Mouse (Mus musculus) forebrain, embryonic 14.5 days (tissue): ENCODE results near the gene Zfp990. TPM values are rescaled to one million over a fixed set of nuclear protein-coding genes. Genes with fewer than 3 reads are reported as not detected.
"Not testable (repeated sequence)": the region's sequence is repeated elsewhere in the genome, so short reads cannot be mapped to it uniquely, and the experiment has no call there.

Experiments used
- ATAC-seq: fragments of 200-750 bp; cut with Nextera tagmentation; 2 replicates; pipeline ENCODE4 v1.8.0; 2017; ENCODE audit warnings: mild to moderate bottlenecking, moderate library complexity
- DNase-seq: peaks from one replicate; pipeline ENCODE4 v3.0.0-alpha.2; 2015; ENCODE audit warnings: low spot score
- H3K27ac ChIP-seq: fragments of 300-500 bp; sonication (generic); 2 replicates; pipeline ENCODE4 v1.5.1; 2014; ENCODE audit warnings: low read depth, mild to moderate bottlenecking, control low read depth, low read length, moderate library complexity
- H3K27me3 ChIP-seq: fragments of 300-500 bp; sonication (generic); replicated peaks from 2 replicates; pipeline ENCODE4 v1.6.1; 2014; ENCODE audit warnings: low read length, control low read depth, mixed read lengths; ENCODE audit not compliant: control insufficient read depth, insufficient read depth
- H3K36me3 ChIP-seq: fragments of 300-500 bp; sonication (generic); 2 replicates; pipeline ENCODE4 v1.6.1; 2014; ENCODE audit warnings: low read length, control low read depth; ENCODE audit not compliant: control insufficient read depth, insufficient read depth
- H3K4me1 ChIP-seq: fragments of 300-500 bp; sonication (generic); 2 replicates; pipeline ENCODE4 v1.6.1; 2014; ENCODE audit warnings: antibody characterized with exemption, low read length, control low read depth; ENCODE audit not compliant: control insufficient read depth, insufficient read depth
- H3K4me2 ChIP-seq: fragments of 300-500 bp; sonication (generic); 2 replicates; pipeline ENCODE4 v1.6.1; 2014; ENCODE audit warnings: mild to moderate bottlenecking, control low read depth, low read length
- H3K4me3 ChIP-seq: fragments of 300-500 bp; sonication (generic); 2 replicates; pipeline ENCODE4 v1.5.1; 2014; ENCODE audit warnings: low read depth, low read length, control low read depth
- H3K9ac ChIP-seq: fragments of 300-500 bp; sonication (generic); 2 replicates; pipeline ENCODE4 v1.6.1; 2014; ENCODE audit warnings: mild to moderate bottlenecking, low read length, control low read depth, moderate library complexity
- H3K9me3 ChIP-seq: fragments of 300-500 bp; sonication (generic); replicated peaks from 2 replicates; pipeline ENCODE4 v1.6.1; 2016; ENCODE audit warnings: low read length, control low read depth, mixed read lengths; ENCODE audit not compliant: control insufficient read depth
- WGBS: fragments of 180-500 bp; shearing (Covaris S2); extraction: QIAGEN DNeasy Blood & Tissue Kit; methylation state at CpG from one replicate; pipeline ENCODE4 v1.1.7; 2014; 5-methylcytosine and 5-hydroxymethylcytosine counted together
- polyA plus RNA-seq: library from polyadenylated mRNA; unstranded; fragments of >200 nt; fragmentation: Nextera tagmentation; extraction: Ambion mirVana; gene quantifications from 2 replicates; pipeline ENCODE4 v1.2.1, GENCODE M21; 2014

Gene Zfp990
- 0.05 TPM in 1 of 2 replicates, not detected in the other for polyA plus RNA-seq

DNA sequence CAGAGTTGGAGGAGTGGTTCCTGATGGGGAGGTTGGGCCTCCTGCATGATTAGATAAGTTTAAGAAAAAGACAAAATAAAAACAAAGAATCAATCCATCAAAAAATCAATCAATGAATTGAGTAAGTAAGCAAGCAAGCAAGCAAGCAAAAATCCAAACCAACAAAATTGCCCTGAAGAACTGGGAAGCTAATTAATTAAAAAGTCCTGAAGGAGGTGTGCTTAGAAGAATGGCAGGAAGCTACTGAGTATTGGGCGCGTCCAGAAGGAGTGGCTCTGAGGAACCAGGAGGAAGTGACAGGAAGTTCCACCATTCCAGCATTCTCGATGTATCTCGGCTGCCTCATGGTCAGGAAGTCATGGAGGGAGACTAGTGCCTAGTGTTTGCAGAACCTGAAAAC lies at the start of gene Zfp990:
TSS of gene Zfp990 (plus strand) at position 301 of the 400 bp plus-strand sequence.
- 100% methylated on average over 3 of the region's 4 CpGs for WGBS
- H3K36me3 ChIP-seq, H3K27me3 ChIP-seq, H3K4me2 ChIP-seq, ATAC-seq, DNase-seq, H3K9me3 ChIP-seq, H3K9ac ChIP-seq, H3K4me1 ChIP-seq, H3K27ac ChIP-seq, H3K4me3 ChIP-seq: not testable (repeated sequence)

DNA sequence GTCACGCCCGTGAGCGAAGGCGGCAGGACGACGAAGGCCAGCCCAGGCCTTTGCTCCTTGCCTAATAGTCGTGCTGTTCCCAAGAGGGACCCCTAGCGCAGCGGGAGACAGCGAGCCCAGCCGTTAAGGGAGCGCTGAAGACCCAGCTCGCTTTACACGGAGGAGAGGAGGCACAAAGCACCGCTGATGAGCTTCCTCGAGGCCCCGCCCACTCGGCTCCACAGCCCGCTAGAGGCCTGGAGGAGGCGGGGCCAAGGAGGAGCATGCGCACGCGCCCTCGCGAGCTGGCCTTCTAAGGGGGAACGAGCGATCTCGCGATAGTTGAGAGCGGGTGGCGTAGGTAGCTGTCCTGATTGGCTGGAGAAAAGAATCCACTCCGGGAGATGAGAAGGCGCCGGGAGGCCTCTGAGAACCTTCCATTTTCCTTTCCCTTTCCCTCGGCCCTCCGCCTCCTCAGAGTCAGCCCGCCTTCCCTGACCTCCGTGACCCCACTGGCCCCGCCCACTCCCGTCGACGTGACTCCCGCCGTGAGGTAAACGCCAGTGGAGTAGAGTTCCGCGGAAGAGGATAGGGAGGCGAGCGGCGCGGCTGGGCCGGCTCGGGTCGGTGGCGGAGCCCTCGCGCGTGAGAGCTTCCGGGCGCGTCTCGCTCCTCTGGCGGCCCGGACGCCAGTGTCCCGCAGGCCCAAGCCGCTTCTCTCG lies 46.9 kb upstream of the Zfp990 start:
- ATAC-seq: not testable (repeated sequence)

DNA sequence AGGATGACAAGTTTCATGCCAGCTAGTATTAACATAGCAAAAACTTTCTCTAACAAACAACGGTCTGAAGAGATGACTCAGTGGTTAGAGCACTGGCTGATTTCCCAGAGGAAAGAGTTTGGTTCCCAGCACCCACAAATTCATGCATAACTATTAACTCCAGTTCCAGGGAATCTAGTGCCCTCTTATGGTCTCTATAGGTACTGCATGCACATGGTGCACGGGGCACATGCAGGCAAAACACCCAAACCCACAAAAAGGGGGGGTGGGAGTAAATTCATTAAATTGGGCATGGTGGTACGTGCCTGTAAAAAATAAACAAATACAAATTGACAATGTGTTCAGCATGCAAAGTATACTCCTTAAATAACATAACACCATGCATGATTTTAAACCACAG lies 32.4 kb upstream of the Zfp990 start:
- Histone ChIP-seq H3K27ac (no peak overlapping the region), H3K9me3 (peaks cover 14% of the 10 kb centered on the region; the same call in 1 of the 2 replicates), H3K4me3 (no peak overlapping the region), H3K27me3 (no peaks in the 10 kb centered on the region), H3K4me1 (no peaks in the 10 kb centered on the region), H3K4me2 (no peak overlapping the region), H3K9ac (no peak overlapping the region), H3K36me3 (no peaks in the 10 kb centered on the region)
- ATAC-seq: no peak
- no peak for DNase-seq
- WGBS: 81% methylated on average over 3 of the region's 3 CpGs

More for the DNA sequence above, 46.9 kb upstream of the Zfp990 start:
- H3K27ac ChIP-seq, H3K9ac ChIP-seq, H3K36me3 ChIP-seq, H3K4me1 ChIP-seq, H3K27me3 ChIP-seq, H3K9me3 ChIP-seq: not testable (repeated sequence)
- peak; percentile 17 for DNase-seq
- H3K4me2 ChIP-seq: peak overlapping the region; percentile 36
- WGBS: 25% methylated on average over 65 of the region's 68 CpGs
- peak overlapping the region; percentile 19 for H3K4me3 ChIP-seq

DNA sequence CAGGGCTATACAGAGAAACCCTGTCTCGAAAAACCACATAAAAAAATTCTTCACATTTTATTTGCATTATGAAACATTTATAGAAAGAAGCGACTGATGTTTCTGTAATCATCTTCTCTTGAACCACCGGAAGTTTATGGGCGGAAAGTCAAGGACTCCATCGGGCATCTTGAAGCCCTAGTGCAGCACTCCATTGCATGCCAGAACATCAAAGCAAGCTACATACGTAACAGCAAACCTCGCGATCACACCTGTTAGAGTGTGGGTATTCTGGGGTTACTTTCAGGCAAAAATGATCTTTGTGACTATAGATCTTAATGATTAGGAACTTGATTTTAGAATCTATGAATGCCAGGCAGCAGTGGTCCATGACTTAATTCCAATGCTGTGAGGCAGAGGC lies 29.9 kb upstream of the Zfp990 start:
- WGBS: 92% methylated on average over 8 of the region's 8 CpGs
- H3K36me3 ChIP-seq, H3K27ac ChIP-seq, H3K4me3 ChIP-seq, H3K27me3 ChIP-seq, H3K9ac ChIP-seq, H3K4me1 ChIP-seq, DNase-seq, H3K4me2 ChIP-seq, ATAC-seq: not testable (repeated sequence)
- peaks cover 14% of the 10 kb centered on the region; the same call in 1 of the 2 replicates for H3K9me3 ChIP-seq

DNA sequence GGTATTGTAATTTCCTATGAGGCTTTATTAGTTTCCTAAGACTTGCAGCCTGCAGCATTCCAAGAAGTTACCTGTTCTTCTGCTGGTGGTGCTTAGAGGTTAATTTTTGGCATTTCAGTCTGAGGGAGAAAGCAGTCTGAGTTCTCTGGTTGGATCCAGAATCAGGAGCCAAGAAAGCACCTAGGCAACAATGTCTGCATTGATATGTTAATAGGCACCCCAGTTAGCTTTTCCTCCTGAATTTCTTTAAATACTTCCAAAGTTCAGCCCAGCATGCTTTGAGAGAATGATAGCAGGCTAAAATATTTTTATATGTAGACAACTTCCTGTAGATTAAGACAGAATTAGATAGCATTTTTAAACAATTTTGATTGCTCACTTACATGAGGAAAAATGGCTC lies 21.2 kb upstream of the Zfp990 start:
- Histone ChIP-seq H3K27me3 (no peaks in the 10 kb centered on the region), H3K9me3 (peaks cover 3% of the 10 kb centered on the region; the same call in 1 of the 2 replicates), H3K27ac (no peak overlapping the region), H3K4me3 (no peak overlapping the region), H3K4me2 (no peak overlapping the region), H3K4me1 (no peaks in the 10 kb centered on the region), H3K36me3 (no peaks in the 10 kb centered on the region), H3K9ac (no peak overlapping the region)
- DNase-seq: no peak
- no peak for ATAC-seq

DNA sequence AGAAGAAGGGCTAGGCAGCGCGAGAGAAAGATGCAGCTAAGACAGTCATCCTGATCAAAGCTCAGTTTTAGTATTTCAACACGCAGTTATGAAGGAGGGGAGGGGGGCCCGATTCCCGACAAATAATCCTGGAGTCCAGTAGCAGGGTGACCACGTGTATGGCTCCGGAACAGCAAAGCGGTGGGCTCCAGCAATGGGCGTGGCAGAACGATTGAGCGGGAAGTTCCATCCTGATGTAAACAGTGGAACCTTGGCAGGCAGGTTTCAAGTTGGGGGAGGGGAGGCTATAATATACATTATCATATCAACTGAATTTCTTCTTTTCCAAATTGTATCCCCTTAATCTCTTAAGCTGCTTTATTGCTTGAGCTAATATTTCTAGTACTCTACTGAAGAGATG lies 18.4 kb upstream of the Zfp990 start:
- 81% methylated on average over 11 of the region's 11 CpGs for WGBS

DNA sequence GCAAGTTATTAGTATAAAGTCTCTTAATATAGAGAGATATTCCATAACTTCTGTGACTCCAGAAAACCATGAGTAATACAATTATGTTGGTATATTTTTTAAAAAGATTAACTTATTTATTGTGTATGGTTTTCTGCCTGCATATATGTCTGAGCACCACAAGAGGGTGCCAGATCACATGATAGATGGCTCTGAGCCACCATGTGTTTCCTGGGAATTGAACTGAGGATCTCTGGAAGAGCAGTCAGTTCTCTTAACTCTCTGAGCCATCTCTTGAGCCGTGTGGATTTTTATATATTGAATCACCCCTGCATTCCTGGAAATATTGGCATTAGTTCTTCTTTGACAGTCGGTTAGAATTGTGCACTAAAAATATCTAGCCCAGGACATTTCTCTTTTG lies 17.2 kb upstream of the Zfp990 start:
- not testable (repeated sequence) for H3K36me3 ChIP-seq, DNase-seq, H3K4me1 ChIP-seq, H3K9me3 ChIP-seq, ATAC-seq, H3K27me3 ChIP-seq, H3K4me3 ChIP-seq, H3K27ac ChIP-seq, H3K9ac ChIP-seq, H3K4me2 ChIP-seq
- WGBS: 77% methylated on average over 2 of the region's 2 CpGs

More for the DNA sequence above, 18.4 kb upstream of the Zfp990 start:
- DNase-seq: no peak
- Histone ChIP-seq H3K9ac (no peak overlapping the region), H3K4me1 (no peaks in the 10 kb centered on the region), H3K4me2 (no peak overlapping the region), H3K9me3 (peaks cover 3% of the 10 kb centered on the region; the same call in 1 of the 2 replicates), H3K27me3 (no peaks in the 10 kb centered on the region), H3K27ac (no peak overlapping the region), H3K36me3 (no peaks in the 10 kb centered on the region), H3K4me3 (no peak overlapping the region)
- no peak for ATAC-seq

DNA sequence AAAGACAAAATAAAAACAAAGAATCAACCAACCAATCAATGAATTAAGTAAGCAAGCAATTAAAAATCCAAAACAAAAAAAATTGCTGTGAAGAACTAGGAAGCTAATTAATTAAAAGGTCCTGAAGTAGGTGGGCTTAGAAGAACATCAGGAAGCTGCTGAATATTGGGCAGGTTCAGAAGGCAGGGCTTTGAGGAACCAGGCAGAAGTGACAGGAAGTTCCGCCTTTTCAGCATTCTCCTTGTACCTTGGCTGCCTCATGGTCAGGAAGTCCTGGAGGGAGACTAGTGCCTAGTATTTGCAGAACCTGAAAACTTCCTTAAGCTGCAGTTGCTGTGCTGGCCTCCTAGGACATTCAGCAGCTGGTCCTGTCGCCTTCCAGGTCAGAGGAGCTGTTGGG lies 4.1 kb downstream of the Zfp990 start:
- not testable (repeated sequence) for H3K4me3 ChIP-seq, H3K9me3 ChIP-seq, DNase-seq, H3K4me1 ChIP-seq, ATAC-seq, H3K27me3 ChIP-seq, H3K4me2 ChIP-seq, H3K27ac ChIP-seq, H3K9ac ChIP-seq, H3K36me3 ChIP-seq
- WGBS: 71% methylated on average over 1 of the region's 2 CpGs

DNA sequence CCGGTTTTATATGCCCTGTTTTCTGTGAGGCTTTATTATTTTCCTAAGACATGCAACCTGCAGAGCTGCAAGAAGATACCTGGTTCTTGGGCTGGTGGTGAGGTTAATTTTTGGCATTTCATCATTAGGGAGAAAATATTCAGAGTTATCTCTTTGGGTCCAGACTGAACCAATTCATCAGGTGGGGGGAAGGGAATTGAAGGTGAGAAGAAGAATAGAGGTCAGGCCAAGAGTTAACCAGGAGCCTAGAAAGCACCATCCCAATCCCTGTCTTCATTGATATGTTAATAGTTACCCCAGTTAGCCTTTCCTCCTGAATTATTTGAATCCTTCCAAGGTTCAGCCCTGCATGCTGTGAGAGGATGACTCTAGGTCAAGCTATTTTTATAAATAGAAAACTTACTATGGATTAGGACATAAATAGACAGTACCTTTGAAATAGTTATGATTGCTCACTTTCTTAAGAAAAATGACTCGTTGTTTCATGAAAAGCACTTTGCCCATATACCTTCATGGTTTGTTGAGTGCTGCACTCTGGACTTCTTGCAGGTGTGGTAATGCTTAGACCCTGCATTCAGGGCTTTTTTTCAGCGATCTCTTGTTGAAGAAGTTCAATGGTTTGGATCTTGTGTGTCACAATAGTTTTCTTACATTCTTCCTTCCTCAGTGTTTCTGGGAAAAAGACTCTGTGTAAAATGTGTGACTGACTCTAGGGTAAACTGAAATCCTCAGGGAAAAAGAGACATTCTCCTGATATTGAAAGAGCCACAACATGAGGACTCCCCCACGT lies 5.4 kb downstream of the Zfp990 start:
- ATAC-seq, H3K36me3 ChIP-seq, H3K4me3 ChIP-seq, H3K4me2 ChIP-seq, H3K27ac ChIP-seq, H3K9ac ChIP-seq, DNase-seq, H3K9me3 ChIP-seq, H3K4me1 ChIP-seq, H3K27me3 ChIP-seq: not testable (repeated sequence)
- WGBS: 83% methylated on average over 4 of the region's 4 CpGs
